Mouse (Mus musculus) forelimb bud, embryonic 11.5 days (tissue): ENCODE data around the gene Ubox5.
"Not testable (repeated sequence)": the region's sequence is repeated elsewhere in the genome, so short reads cannot be mapped to it uniquely, and the experiment has no call there.

Experiments used
- DNase-seq: peaks from one replicate; pipeline ENCODE4 v3.0.0-alpha.2; 2012; ENCODE audit warnings: low read depth, low spot score

Gene Ubox5

DNA sequence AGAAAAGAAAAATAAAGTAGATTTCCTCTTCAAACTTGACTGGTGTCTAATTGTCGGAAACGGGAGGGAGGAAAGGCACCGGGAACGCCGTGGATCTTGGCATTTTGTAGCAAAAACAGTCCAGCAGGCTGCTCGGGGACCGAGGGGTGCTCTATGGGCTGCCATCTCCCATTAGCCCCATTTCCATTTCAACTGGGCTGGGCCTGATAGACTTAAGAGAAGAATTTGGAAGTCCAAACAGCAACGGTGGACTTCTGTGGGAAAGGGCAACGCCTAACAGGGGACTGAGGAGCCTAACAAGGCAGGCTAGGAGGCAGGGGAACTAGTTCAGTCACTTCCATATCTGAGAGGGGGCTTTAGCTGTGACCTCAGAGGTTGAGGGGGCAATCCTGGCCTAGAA lies 52.8 kb downstream of the Ubox5 start:
- no peak for DNase-seq

GRCm38 (mm10) chr2:130576564-130576963 lies 53.3 kb downstream of the Ubox5 start:
- DNase-seq = not testable (repeated sequence)

- DNase-seq = no peak
Observed at GRCm38 (mm10) chr2:130575873-130576272, 54.0 kb downstream of the Ubox5 start, which contains the start of gene Oxt. Gene Oxt (plus strand): TSS chr2:130576173.

GRCm38 (mm10) chr2:130574960-130575359 lies 54.9 kb downstream of the Ubox5 start:
- no peak for DNase-seq

GRCm38 (mm10) chr2:130569926-130570325 lies 59.9 kb downstream of the Ubox5 start:
- no peak for DNase-seq

DNA sequence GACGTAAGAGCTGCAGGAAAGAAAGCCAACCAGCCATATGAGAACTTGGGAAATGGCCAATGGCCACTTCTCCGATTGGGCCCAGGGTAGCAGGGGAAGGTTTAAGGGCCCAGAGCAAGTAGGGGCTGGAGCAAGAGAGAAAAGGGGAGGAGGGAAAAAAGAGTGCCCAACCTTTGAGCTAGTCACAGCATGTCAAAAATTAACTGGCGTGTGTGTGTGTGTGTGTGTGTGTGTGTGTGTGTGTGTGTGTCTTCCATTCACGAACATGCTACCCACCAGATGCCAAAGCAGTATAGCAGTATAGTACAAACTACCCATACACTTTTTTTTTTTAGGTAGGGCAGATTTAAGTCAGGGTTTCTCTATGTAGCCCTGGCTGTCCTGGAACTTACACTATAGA lies 60.9 kb downstream of the Ubox5 start:
- no peak for DNase-seq

DNA sequence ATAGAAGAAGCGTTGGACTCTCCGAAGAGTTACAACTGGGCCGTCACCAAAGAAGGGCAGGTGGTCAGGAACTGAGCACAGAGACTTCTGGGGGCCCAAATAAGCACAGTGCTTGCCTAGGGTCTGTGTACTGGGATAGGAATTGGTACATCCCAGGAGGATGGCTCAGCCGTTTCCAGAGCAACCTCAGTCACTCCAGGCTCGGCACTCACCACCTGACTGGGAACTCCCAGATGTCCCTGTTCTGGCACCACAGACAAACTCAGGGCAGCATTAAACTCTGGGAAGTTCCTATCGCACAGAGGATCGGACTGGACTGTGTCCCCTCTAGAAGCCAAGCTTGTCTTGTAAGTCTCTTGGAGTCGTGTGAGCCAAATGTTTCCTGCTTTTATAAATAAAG lies 64.9 kb downstream of the Ubox5 start:
- DNase-seq = no peak

- no peak for DNase-seq
Observed at GRCm38 (mm10) chr2:130564063-130564462, 65.8 kb downstream of the Ubox5 start.

- peak; percentile 90 for DNase-seq
Observed at GRCm38 (mm10) chr2:130563212-130564055, 66.4 kb downstream of the Ubox5 start, which contains the start of gene Mrps26. Gene Mrps26 (plus strand): TSS chr2:130563742.

DNA sequence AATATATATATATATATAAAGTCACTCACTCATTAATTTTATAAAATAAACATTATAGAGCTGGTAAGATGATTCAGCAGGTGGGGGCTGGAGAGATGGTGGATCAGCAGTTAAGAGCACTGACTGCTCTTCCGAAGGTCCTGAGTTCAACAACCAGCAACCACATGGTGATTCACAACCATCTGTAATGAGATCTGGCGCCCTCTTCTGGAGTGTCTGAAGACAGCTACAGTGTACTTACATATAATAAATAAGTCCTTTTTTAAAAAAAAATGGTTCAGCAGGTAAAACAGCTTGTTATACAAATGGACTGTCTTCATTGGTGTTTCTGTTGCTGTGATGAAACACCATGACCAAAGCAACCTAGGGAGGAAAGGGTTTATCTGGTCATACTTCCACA lies 71.8 kb downstream of the Ubox5 start:
- no peak for DNase-seq

DNA sequence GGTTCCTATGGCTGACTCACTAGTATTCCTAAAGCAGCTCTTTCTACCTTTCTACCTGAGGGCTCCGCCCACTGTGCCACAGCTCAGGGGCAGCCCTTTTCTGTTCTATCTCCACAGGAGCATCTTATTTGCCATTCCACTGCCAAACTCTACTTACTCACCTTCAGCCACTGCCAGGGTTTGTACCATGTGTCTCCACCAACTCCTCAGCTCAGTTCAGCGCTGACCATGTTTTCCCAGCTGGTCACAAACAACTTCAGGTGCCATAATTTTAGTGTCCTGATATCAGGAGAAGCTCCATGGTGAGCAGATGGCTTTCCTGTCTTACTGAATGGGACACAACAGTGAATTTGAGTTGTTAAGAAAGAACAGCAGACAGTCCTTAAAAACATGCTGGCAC lies 72.4 kb downstream of the Ubox5 start:
- DNase-seq = no peak

GRCm38 (mm10) chr2:130556292-130556691 lies 73.5 kb downstream of the Ubox5 start:
- no peak for DNase-seq

GRCm38 (mm10) chr2:130554841-130555240 lies 75.0 kb downstream of the Ubox5 start:
- DNase-seq = no peak

GRCm38 (mm10) chr2:130546957-130547356 lies 82.9 kb downstream of the Ubox5 start:
- no peak for DNase-seq

- no peak for DNase-seq
Observed at GRCm38 (mm10) chr2:130540266-130540665, 89.6 kb downstream of the Ubox5 start.
